Mouse (Mus musculus) embryonic facial prominence, embryonic 14.5 days (tissue): ENCODE results near the gene Mb21d2. TPM values are rescaled to one million over a fixed set of nuclear protein-coding genes. Genes with fewer than 3 reads are reported as not detected.

Experiments
- ATAC-seq: fragments of 200-750 bp; cut with Nextera tagmentation; 2 replicates; pipeline ENCODE4 v1.8.0; 2017; ENCODE audit warnings: low read depth, moderate number of reproducible peaks, moderate TSS enrichment
- DNase-seq: peaks from one replicate; pipeline ENCODE4 v3.0.0-alpha.2; 2015; ENCODE audit warnings: low spot score
- H3K27ac ChIP-seq: fragments of 300-500 bp; sonication (generic); replicated peaks from 2 replicates; pipeline ENCODE4 v1.5.1; 2014; ENCODE audit warnings: low read depth, mild to moderate bottlenecking, low read length, moderate library complexity
- H3K27me3 ChIP-seq: fragments of 300-500 bp; sonication (generic); replicated peaks from 2 replicates; pipeline ENCODE4 v1.6.1; 2014; ENCODE audit warnings: low read length; ENCODE audit not compliant: control insufficient read depth, insufficient read depth
- H3K36me3 ChIP-seq: fragments of 300-500 bp; sonication (generic); 2 replicates; pipeline ENCODE4 v1.6.1; 2014; ENCODE audit warnings: low read length, mixed read lengths; ENCODE audit not compliant: control insufficient read depth, insufficient read depth
- H3K4me1 ChIP-seq: fragments of 300-500 bp; sonication (generic); 2 replicates; pipeline ENCODE4 v1.6.1; 2014; ENCODE audit warnings: antibody characterized with exemption, low read length; ENCODE audit not compliant: control insufficient read depth, insufficient read depth
- H3K4me2 ChIP-seq: fragments of 300-500 bp; sonication (generic); 2 replicates; pipeline ENCODE4 v1.6.1; 2014; ENCODE audit warnings: low read depth, mild to moderate bottlenecking, low read length, moderate library complexity, mixed read lengths
- H3K4me3 ChIP-seq: fragments of 300-500 bp; sonication (generic); 2 replicates; pipeline ENCODE4 v1.5.1; 2014; ENCODE audit warnings: low read depth, mild to moderate bottlenecking, low read length
- H3K9ac ChIP-seq: fragments of 300-500 bp; sonication (generic); 2 replicates; pipeline ENCODE4 v1.6.1; 2014; ENCODE audit warnings: low read depth, mild to moderate bottlenecking, low read length, moderate library complexity, mixed read lengths
- H3K9me3 ChIP-seq: fragments of 300-500 bp; sonication (generic); 2 replicates; pipeline ENCODE4 v1.6.1; 2016; ENCODE audit warnings: low read length; ENCODE audit not compliant: control insufficient read depth
- WGBS: fragments of 180-500 bp; shearing (Covaris S2); extraction: QIAGEN DNeasy Blood & Tissue Kit; methylation state at CpG from one replicate; pipeline ENCODE4 v1.1.7; 2014; 5-methylcytosine and 5-hydroxymethylcytosine counted together
- polyA plus RNA-seq: library from polyadenylated mRNA; unstranded; fragments of >200 nt; fragmentation: Nextera tagmentation; extraction: Ambion mirVana; gene quantifications from 2 replicates; pipeline ENCODE4 v1.2.1, GENCODE M21; 2014

Mb21d2 gene
- polyA plus RNA-seq, 1 experiment from 2014 or later, result 7.3 TPM

DNA sequence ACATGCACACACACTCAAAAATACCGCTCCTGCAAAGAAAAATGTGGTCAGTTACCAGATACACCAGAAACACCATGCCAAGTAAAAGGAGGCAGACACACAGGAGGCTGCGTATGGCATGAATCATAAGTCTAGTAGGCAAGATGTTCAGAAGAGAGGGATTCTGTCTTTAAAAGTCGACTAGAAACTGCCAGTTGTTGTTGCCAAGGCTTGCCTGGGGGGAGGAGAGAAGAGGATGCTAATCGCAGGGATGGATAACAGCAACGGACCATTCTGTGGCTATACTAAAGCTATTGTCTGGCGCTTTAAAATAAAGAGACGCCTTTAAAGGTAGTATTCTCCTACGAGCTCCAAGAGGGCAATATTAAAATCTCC lies 49.2 kb downstream of the Mb21d2 start:
- 42% methylated on average over 8 of the region's 8 CpGs for WGBS
- Histone ChIP-seq H3K9me3 (no peaks in the 10 kb centered on the region), H3K4me1 (peaks cover 36% of the 10 kb centered on the region), H3K4me3 (no peak overlapping the region), H3K4me2 (peak overlapping the region; percentile 10; the same call in 1 of the 2 replicates), H3K27me3 (no peaks in the 10 kb centered on the region), H3K9ac (no peak overlapping the region), H3K27ac (no peak overlapping the region), H3K36me3 (no peaks in the 10 kb centered on the region)
- ATAC-seq, result no peak
- no peak for DNase-seq

- no peaks in the 10 kb centered on the region for H3K36me3 ChIP-seq
- no peak for ATAC-seq
- no peaks in the 10 kb centered on the region for H3K9me3 ChIP-seq
- 78% methylated on average over 12 of the region's 12 CpGs for WGBS
- peaks cover 36% of the 10 kb centered on the region for H3K4me1 ChIP-seq
- no peak overlapping the region for H3K4me3 ChIP-seq
- DNase-seq, result no peak
- H3K27me3 ChIP-seq, result no peaks in the 10 kb centered on the region
- H3K27ac ChIP-seq, result no peak overlapping the region
- no peak overlapping the region for H3K9ac ChIP-seq
- H3K4me2 ChIP-seq, result no peak overlapping the region
These were observed 49.7 kb downstream of the Mb21d2 start for GRCm38 (mm10) chr16:28879636-28880306.

GRCm38 (mm10) chr16:28877162-28877662 lies 52.3 kb downstream of the Mb21d2 start:
- Histone ChIP-seq H3K4me1 (peaks cover 28% of the 10 kb centered on the region), H3K27me3 (no peaks in the 10 kb centered on the region), H3K4me2 (no peak overlapping the region), H3K9me3 (no peaks in the 10 kb centered on the region), H3K36me3 (no peaks in the 10 kb centered on the region), H3K9ac (no peak overlapping the region), H3K27ac (no peak overlapping the region), H3K4me3 (no peak overlapping the region)
- WGBS, result 57% methylated on average over 9 of the region's 9 CpGs
- ATAC-seq, result no peak
- no peak for DNase-seq

DNA sequence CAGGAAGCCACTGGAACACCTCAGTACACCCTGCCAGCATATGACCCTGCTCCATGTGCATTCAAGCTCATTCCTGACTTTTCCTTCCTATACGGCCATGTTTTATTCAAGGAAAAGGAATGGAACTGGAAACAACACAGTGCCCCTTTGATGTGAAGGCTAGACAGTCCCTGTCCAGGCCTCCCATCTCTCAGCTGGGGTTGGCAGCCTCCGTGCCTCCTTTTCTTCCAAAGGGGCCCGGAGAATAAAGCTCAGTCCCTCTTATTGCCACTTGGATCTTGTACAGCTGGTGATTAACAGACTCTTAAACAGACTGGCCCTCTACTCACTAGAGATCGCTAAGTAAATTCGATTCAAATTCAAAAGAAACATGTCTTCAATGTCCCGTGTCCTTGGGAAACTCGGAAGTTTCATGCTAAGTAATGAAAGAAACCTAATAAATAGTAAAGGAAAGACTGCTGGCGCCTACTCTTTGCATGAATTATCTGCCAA lies 56.0 kb downstream of the Mb21d2 start:
- Histone ChIP-seq H3K9me3 (no peaks in the 10 kb centered on the region), H3K27me3 (no peaks in the 10 kb centered on the region), H3K36me3 (no peaks in the 10 kb centered on the region), H3K4me2 (no peak overlapping the region), H3K4me3 (no peak overlapping the region), H3K4me1 (peaks cover 29% of the 10 kb centered on the region), H3K27ac (no peak overlapping the region), H3K9ac (no peak overlapping the region)
- 78% methylated on average over 8 of the region's 8 CpGs for WGBS
- no peak for ATAC-seq
- no peak for DNase-seq

DNA sequence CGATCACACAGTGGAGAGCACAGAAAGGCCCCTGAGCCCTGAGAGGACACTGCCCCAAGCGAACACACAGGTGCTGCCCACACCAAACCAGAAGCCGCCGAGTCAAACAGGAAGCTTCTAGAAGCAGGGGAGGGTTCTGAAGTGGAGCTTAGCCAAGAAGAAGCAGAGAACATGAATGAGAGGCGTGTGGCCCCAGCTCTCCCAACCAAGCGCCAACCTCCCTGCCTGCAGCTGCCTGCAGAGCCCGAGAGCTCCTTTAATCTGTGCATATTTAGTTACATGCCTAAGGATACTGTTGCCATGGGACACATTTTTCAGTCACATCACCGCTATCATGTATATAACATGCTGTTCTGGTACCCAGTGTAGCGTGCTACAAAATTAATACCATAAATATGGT lies 58.6 kb downstream of the Mb21d2 start:
- WGBS, result 41% methylated on average over 9 of the region's 9 CpGs
- H3K4me1 ChIP-seq, result peaks cover 30% of the 10 kb centered on the region
- ATAC-seq, result peak; percentile 85
- DNase-seq, result peak; percentile 75
- no peak overlapping the region for H3K4me3 ChIP-seq
- H3K27ac ChIP-seq, result no peak overlapping the region
- H3K36me3 ChIP-seq, result no peaks in the 10 kb centered on the region
- H3K4me2 ChIP-seq, result no peak overlapping the region
- H3K9ac ChIP-seq, result no peak overlapping the region
- no peaks in the 10 kb centered on the region for H3K9me3 ChIP-seq
- H3K27me3 ChIP-seq, result no peaks in the 10 kb centered on the region

- Histone ChIP-seq H3K4me2 (no peak overlapping the region), H3K9me3 (no peaks in the 10 kb centered on the region), H3K27ac (no peak overlapping the region), H3K36me3 (no peaks in the 10 kb centered on the region), H3K27me3 (no peaks in the 10 kb centered on the region), H3K4me1 (peaks cover 30% of the 10 kb centered on the region), H3K9ac (no peak overlapping the region), H3K4me3 (no peak overlapping the region)
- DNase-seq (no peak), ATAC-seq (no peak)
- 67% methylated on average over 5 of the region's 5 CpGs for WGBS
These were observed 59.0 kb downstream of the Mb21d2 start for GRCm38 (mm10) chr16:28870456-28870855.

DNA sequence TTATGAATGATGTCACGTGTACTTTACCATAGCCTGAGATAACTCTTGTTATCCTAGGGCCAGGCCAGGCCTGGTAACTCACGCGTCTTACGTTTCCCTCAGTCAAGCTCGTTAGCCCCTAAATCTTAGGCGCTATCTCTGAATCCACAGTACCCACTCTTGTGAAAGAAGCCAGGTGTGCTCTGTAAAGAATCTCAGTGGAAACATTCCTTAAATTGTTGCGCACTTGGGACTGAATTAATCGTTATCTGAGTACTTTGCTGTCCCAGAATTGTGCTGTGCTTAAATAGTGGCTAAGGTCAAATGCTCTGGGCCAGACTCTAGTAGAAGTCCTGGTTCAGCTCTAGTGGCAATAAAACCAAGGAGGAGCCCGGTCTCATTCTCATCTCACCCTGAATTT lies 60.6 kb downstream of the Mb21d2 start:
- 72% methylated on average over 9 of the region's 9 CpGs for WGBS
- peaks cover 30% of the 10 kb centered on the region for H3K4me1 ChIP-seq
- H3K9ac ChIP-seq, result no peak overlapping the region
- H3K27me3 ChIP-seq, result no peaks in the 10 kb centered on the region
- no peaks in the 10 kb centered on the region for H3K36me3 ChIP-seq
- H3K4me3 ChIP-seq, result no peak overlapping the region
- no peaks in the 10 kb centered on the region for H3K9me3 ChIP-seq
- no peak overlapping the region for H3K27ac ChIP-seq
- DNase-seq (no peak), ATAC-seq (no peak)
- H3K4me2 ChIP-seq, result no peak overlapping the region

- no peak overlapping the region for H3K27ac ChIP-seq
These were observed 62.7 kb downstream of the Mb21d2 start for GRCm38 (mm10) chr16:28866584-28867295.

More at GRCm38 (mm10) chr16:28866584-28867295, 62.7 kb downstream of the Mb21d2 start:
- H3K9ac ChIP-seq, result no peak overlapping the region
- no peak for DNase-seq
- no peak overlapping the region for H3K4me3 ChIP-seq
- no peaks in the 10 kb centered on the region for H3K27me3 ChIP-seq
- H3K9me3 ChIP-seq, result no peaks in the 10 kb centered on the region
- H3K4me2 ChIP-seq, result no peak overlapping the region
- peaks cover 41% of the 10 kb centered on the region for H3K4me1 ChIP-seq
- ATAC-seq, result no peak
- H3K36me3 ChIP-seq, result no peaks in the 10 kb centered on the region
- 45% methylated on average over 8 of the region's 8 CpGs for WGBS
